Mouse (Mus musculus): ENCODE data around the gene Hist1h3g. TPM values are rescaled to one million over a fixed set of nuclear protein-coding genes. Genes with fewer than 3 reads are reported as not detected.

The Hist1h3g gene
- polyA plus RNA-seq, 1 experiment from 2014 or later: not detected

Other genes starting within 250 kb of the Hist1h3g start
- 155 TPM for gene Zfp322a, start 166.2 kb upstream of the Hist1h3g start, polyA plus RNA-seq (2014; fragmentation: Illumina TruSeq; extraction: RNeasy Lipid Tissue Mini Kit (QIAGEN cat#74804))
- 3.4 TPM for gene Abt1, start 111.6 kb upstream of the Hist1h3g start, polyA plus RNA-seq (2014; fragmentation: Illumina TruSeq; extraction: RNeasy Lipid Tissue Mini Kit (QIAGEN cat#74804))
- 0.17 TPM for gene Btn1a1, start 69.5 kb upstream of the Hist1h3g start, polyA plus RNA-seq (2014; fragmentation: Illumina TruSeq; extraction: RNeasy Lipid Tissue Mini Kit (QIAGEN cat#74804))
- not detected for gene Btn2a2, start 46.6 kb upstream of the Hist1h3g start, polyA plus RNA-seq (2014; fragmentation: Illumina TruSeq; extraction: RNeasy Lipid Tissue Mini Kit (QIAGEN cat#74804))
- gene Hist1h4h, start 4.4 kb upstream of the Hist1h3g start, polyA plus RNA-seq (2014; fragmentation: Illumina TruSeq; extraction: RNeasy Lipid Tissue Mini Kit (QIAGEN cat#74804)): not detected
- not detected for gene Hist1h2af, start 1.5 kb upstream of the Hist1h3g start, polyA plus RNA-seq (2014; fragmentation: Illumina TruSeq; extraction: RNeasy Lipid Tissue Mini Kit (QIAGEN cat#74804))
- gene Hist1h2bh, start 8.0 kb downstream of the Hist1h3g start, polyA plus RNA-seq (2014; fragmentation: Illumina TruSeq; extraction: RNeasy Lipid Tissue Mini Kit (QIAGEN cat#74804)): 1.00 TPM
- not detected for gene Hist1h3f, start 8.6 kb downstream of the Hist1h3g start, polyA plus RNA-seq (2014; fragmentation: Illumina TruSeq; extraction: RNeasy Lipid Tissue Mini Kit (QIAGEN cat#74804))
- gene Hist1h4f, start 16.2 kb downstream of the Hist1h3g start, polyA plus RNA-seq (2014; fragmentation: Illumina TruSeq; extraction: RNeasy Lipid Tissue Mini Kit (QIAGEN cat#74804)): not detected
- gene Hist1h1d, start 17.8 kb downstream of the Hist1h3g start, polyA plus RNA-seq (2014; fragmentation: Illumina TruSeq; extraction: RNeasy Lipid Tissue Mini Kit (QIAGEN cat#74804)): 0.14 TPM
- gene Hist1h3e, start 26.9 kb downstream of the Hist1h3g start, polyA plus RNA-seq (2014; fragmentation: Illumina TruSeq; extraction: RNeasy Lipid Tissue Mini Kit (QIAGEN cat#74804)): not detected
- 0.80 TPM for gene Hist1h2ae, start 35.8 kb downstream of the Hist1h3g start, polyA plus RNA-seq (2014; fragmentation: Illumina TruSeq; extraction: RNeasy Lipid Tissue Mini Kit (QIAGEN cat#74804))
- not detected for gene Hist1h2bg, start 36.0 kb downstream of the Hist1h3g start, polyA plus RNA-seq (2014; fragmentation: Illumina TruSeq; extraction: RNeasy Lipid Tissue Mini Kit (QIAGEN cat#74804))
- not detected for gene Hist1h2bf, start 38.8 kb downstream of the Hist1h3g start, polyA plus RNA-seq (2014; fragmentation: Illumina TruSeq; extraction: RNeasy Lipid Tissue Mini Kit (QIAGEN cat#74804))
- not detected for gene Hist1h2ad, start 39.0 kb downstream of the Hist1h3g start, polyA plus RNA-seq (2014; fragmentation: Illumina TruSeq; extraction: RNeasy Lipid Tissue Mini Kit (QIAGEN cat#74804))
- gene Hist1h3d, start 40.3 kb downstream of the Hist1h3g start, polyA plus RNA-seq (2014; fragmentation: Illumina TruSeq; extraction: RNeasy Lipid Tissue Mini Kit (QIAGEN cat#74804)): 0.37 TPM
- 0.57 TPM for gene Hist1h4d, start 46.2 kb downstream of the Hist1h3g start, polyA plus RNA-seq (2014; fragmentation: Illumina TruSeq; extraction: RNeasy Lipid Tissue Mini Kit (QIAGEN cat#74804))
- gene Hist1h2be, start 85.7 kb downstream of the Hist1h3g start, polyA plus RNA-seq (2014; fragmentation: Illumina TruSeq; extraction: RNeasy Lipid Tissue Mini Kit (QIAGEN cat#74804)): 3.4 TPM
- gene Hist1h1e, start 87.1 kb downstream of the Hist1h3g start, polyA plus RNA-seq (2014; fragmentation: Illumina TruSeq; extraction: RNeasy Lipid Tissue Mini Kit (QIAGEN cat#74804)): 0.40 TPM
- 0.83 TPM for gene Hist1h2ac, start 148.5 kb downstream of the Hist1h3g start, polyA plus RNA-seq (2014; fragmentation: Illumina TruSeq; extraction: RNeasy Lipid Tissue Mini Kit (QIAGEN cat#74804))
- gene Hist1h2bc, start 148.8 kb downstream of the Hist1h3g start, polyA plus RNA-seq (2014; fragmentation: Illumina TruSeq; extraction: RNeasy Lipid Tissue Mini Kit (QIAGEN cat#74804)): 68.0 TPM
- gene Hist1h1t, start 160.4 kb downstream of the Hist1h3g start, polyA plus RNA-seq (2014; fragmentation: Illumina TruSeq; extraction: RNeasy Lipid Tissue Mini Kit (QIAGEN cat#74804)): not detected
- not detected for gene Hist1h4c, start 163.0 kb downstream of the Hist1h3g start, polyA plus RNA-seq (2014; fragmentation: Illumina TruSeq; extraction: RNeasy Lipid Tissue Mini Kit (QIAGEN cat#74804))
- 24.7 TPM for gene Hfe, start 175.4 kb downstream of the Hist1h3g start, polyA plus RNA-seq (2014; fragmentation: Illumina TruSeq; extraction: RNeasy Lipid Tissue Mini Kit (QIAGEN cat#74804))
- gene Hist1h1c, start 203.4 kb downstream of the Hist1h3g start, polyA plus RNA-seq (2014; fragmentation: Illumina TruSeq; extraction: RNeasy Lipid Tissue Mini Kit (QIAGEN cat#74804)): 9.9 TPM
- not detected for gene Hist1h3c, start 210.2 kb downstream of the Hist1h3g start, polyA plus RNA-seq (2014; fragmentation: Illumina TruSeq; extraction: RNeasy Lipid Tissue Mini Kit (QIAGEN cat#74804))
- gene Hist1h2bb, start 211.3 kb downstream of the Hist1h3g start, polyA plus RNA-seq (2014; fragmentation: Illumina TruSeq; extraction: RNeasy Lipid Tissue Mini Kit (QIAGEN cat#74804)): not detected
- not detected for gene Hist1h2ab, start 215.7 kb downstream of the Hist1h3g start, polyA plus RNA-seq (2014; fragmentation: Illumina TruSeq; extraction: RNeasy Lipid Tissue Mini Kit (QIAGEN cat#74804))
- not detected for gene Hist1h3b, start 216.8 kb downstream of the Hist1h3g start, polyA plus RNA-seq (2014; fragmentation: Illumina TruSeq; extraction: RNeasy Lipid Tissue Mini Kit (QIAGEN cat#74804))
- not detected for gene Hist1h4b, start 221.6 kb downstream of the Hist1h3g start, polyA plus RNA-seq (2014; fragmentation: Illumina TruSeq; extraction: RNeasy Lipid Tissue Mini Kit (QIAGEN cat#74804))
- not detected for gene Hist1h4a, start 225.8 kb downstream of the Hist1h3g start, polyA plus RNA-seq (2014; fragmentation: Illumina TruSeq; extraction: RNeasy Lipid Tissue Mini Kit (QIAGEN cat#74804))
- gene Hist1h3a, start 227.0 kb downstream of the Hist1h3g start, polyA plus RNA-seq (2014; fragmentation: Illumina TruSeq; extraction: RNeasy Lipid Tissue Mini Kit (QIAGEN cat#74804)): not detected
- not detected for gene Hist1h1a, start 228.2 kb downstream of the Hist1h3g start, polyA plus RNA-seq (2014; fragmentation: Illumina TruSeq; extraction: RNeasy Lipid Tissue Mini Kit (QIAGEN cat#74804))
- not detected for gene Trim38, start 234.5 kb downstream of the Hist1h3g start, polyA plus RNA-seq (2014; fragmentation: Illumina TruSeq; extraction: RNeasy Lipid Tissue Mini Kit (QIAGEN cat#74804))